Mouse (Mus musculus): ENCODE data around the gene Ano3. TPM values are rescaled to one million over a fixed set of nuclear protein-coding genes. Genes with fewer than 3 reads are reported as not detected.
A peak's percentile ranks its signal among the peaks of the same experiment; 100 is the strongest.

Ano3 gene
- total and polyA plus RNA-seq, 2 experiments from 2014 or later: 0.89 to 2.6 TPM

DNA sequence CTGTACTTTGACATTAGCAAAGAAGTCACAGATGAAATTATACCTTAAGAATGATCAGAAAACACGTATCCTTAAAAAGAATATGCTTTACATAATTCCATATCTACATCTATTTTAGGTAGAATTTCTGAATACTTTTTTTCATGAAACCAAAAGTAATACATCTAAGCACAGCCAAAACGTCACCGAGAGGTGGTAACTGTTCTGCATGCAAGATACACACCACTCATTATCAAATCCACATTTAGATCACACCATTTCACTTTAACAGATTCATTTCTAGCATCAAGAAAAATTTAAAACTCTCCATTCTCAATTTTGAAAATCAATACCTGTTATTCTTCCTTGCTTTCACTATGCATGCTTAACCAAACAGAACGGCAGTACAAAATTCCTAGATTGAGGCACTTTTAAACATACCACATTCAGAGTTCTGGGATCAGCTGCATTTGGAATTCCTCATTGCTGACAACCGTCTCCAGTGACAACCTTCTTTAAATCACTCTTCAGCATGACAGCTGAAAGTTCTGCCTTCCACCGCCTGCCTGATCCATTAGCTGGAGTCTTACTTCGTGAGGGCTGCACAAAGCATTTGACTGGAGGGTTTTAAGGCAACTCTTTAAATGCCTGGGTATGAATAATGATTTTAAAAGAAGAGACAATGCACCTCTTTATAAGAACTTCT, 111.0 kb downstream of the Ano3 start:
- no peak; the same call in 1 of the 2 replicates for ATAC-seq

DNA sequence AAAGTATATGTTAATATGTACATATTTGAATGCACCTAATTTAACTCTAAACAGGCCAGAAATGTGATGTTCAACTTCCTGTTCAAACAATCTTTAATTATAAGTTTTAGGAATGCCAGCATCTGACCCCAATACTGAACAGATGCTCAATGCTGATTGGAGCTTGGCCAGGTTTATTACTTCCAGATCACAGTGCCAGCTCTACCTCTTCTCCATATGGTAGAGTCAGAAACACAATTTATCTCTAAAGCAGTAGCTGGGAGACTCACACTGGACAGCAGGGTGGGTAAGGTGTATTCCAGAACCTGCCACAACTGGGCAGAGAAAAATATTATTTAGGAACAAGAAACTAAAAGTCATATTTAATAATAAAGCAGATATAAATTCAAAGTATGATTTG, 134.5 kb downstream of the Ano3 start:
- DNase-seq (ENCODE audit: low spot score) (peak; percentile 53), ATAC-seq (no peak)
- Histone ChIP-seq H3K4me2 (ENCODE audit: low read depth, low read length) (no peak overlapping the region), H3K36me3 (ENCODE audit: insufficient read depth, low read length) (no peaks in the 10 kb centered on the region), H3K27ac (no peak overlapping the region), H3K4me3 (ENCODE audit: low read length) (no peak overlapping the region), H3K27me3 (ENCODE audit: insufficient read depth, low read length) (no peaks in the 10 kb centered on the region), H3K4me1 (ENCODE audit: insufficient read depth, low read length) (no peaks in the 10 kb centered on the region), H3K9ac (replicated peaks; ENCODE audit: low read length) (no peak overlapping the region), H3K9me3 (ENCODE audit: low read length) (no peaks in the 10 kb centered on the region)
- no peak for TF ChIP-seq CTCF (IDR thresholded peaks at IDR 0.05; ENCODE audit: low read depth)

More for the DNA sequence above, 111.0 kb downstream of the Ano3 start:
- Histone ChIP-seq H3K4me1 (ENCODE audit: insufficient read depth, low read length) (no peaks in the 10 kb centered on the region), H3K9ac (replicated peaks; ENCODE audit: low read length) (no peak overlapping the region), H3K36me3 (ENCODE audit: insufficient read depth, low read length) (no peaks in the 10 kb centered on the region), H3K27ac (no peak overlapping the region), H3K9me3 (ENCODE audit: low read length) (no peaks in the 10 kb centered on the region), H3K27me3 (ENCODE audit: insufficient read depth, low read length) (no peaks in the 10 kb centered on the region), H3K4me3 (ENCODE audit: low read length) (no peak overlapping the region), H3K4me2 (ENCODE audit: low read depth, low read length) (peak overlapping the region; percentile 21; the same call in 1 of the 2 replicates)
- TF ChIP-seq CTCF (IDR thresholded peaks at IDR 0.05; ENCODE audit: low read depth): no peak
- WGBS: 40% methylated on average over 7 of the region's 7 CpGs
- peak; percentile 16 for DNase-seq (ENCODE audit: low spot score)

- no peak overlapping the region for H3K9ac ChIP-seq (replicated peaks; ENCODE audit: low read length)
- H3K27me3 ChIP-seq (ENCODE audit: insufficient read depth, low read length): no peaks in the 10 kb centered on the region
- H3K4me1 ChIP-seq (ENCODE audit: insufficient read depth, low read length): no peaks in the 10 kb centered on the region
- no peak for TF ChIP-seq CTCF (IDR thresholded peaks at IDR 0.05; ENCODE audit: low read depth)
- DNase-seq (ENCODE audit: low spot score): no peak
- no peak overlapping the region for H3K4me2 ChIP-seq (ENCODE audit: low read depth, low read length)
- H3K9me3 ChIP-seq (ENCODE audit: low read length): no peaks in the 10 kb centered on the region
- H3K27ac ChIP-seq: no peak overlapping the region
- no peak for ATAC-seq
- H3K36me3 ChIP-seq (ENCODE audit: insufficient read depth, low read length): no peaks in the 10 kb centered on the region
- 86% methylated on average over 1 of the region's 1 CpGs for WGBS
- no peak overlapping the region for H3K4me3 ChIP-seq (ENCODE audit: low read length)
These were observed 135.8 kb downstream of the Ano3 start for GRCm38 (mm10) chr2:110814964-110815363.

DNA sequence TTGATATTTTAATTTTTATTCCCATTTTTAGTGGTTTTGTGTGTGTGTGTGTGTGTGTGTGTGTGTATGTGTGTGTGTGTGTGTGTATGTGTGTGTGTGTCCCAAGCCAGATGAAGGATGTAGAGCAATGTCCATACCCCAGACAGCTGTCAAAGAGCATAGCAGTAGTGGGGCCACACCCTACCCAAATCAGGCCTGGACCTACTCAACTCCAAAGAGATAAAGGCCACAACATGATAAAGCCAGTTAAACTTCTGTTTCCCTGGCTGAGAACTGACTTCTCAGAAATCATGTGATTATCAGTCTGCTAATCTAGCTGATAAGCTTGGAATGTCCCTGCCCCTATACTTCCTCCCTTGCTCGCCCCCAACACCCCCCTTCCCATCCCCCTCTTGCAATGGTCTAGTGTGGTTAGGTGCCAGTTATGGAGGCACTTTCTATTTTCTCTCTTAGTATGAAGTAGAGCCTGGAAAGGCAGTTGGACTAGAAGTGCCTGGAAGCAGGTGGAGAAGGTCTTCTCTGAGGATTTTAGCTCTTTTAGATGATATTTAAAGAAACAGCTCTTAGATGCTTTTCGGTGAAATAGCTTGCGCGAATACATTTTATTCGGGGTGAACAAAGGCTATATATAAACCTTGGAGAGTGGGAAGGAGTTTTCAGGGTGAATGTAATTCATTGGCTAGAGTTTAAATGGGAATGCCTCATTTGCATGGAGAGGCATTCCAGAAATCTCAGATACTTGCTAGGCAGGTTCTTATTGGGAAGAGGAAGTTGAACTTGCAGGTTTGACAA, 144.2 kb downstream of the Ano3 start:
- H3K27me3 ChIP-seq (ENCODE audit: insufficient read depth, low read length): no peaks in the 10 kb centered on the region
- no peak overlapping the region for H3K27ac ChIP-seq
- no peak overlapping the region for H3K4me2 ChIP-seq (ENCODE audit: low read depth, low read length)
- no peaks in the 10 kb centered on the region for H3K36me3 ChIP-seq (ENCODE audit: insufficient read depth, low read length)
- WGBS: 88% methylated on average over 5 of the region's 5 CpGs
- DNase-seq (ENCODE audit: low spot score): no peak
- no peaks in the 10 kb centered on the region for H3K4me1 ChIP-seq (ENCODE audit: insufficient read depth, low read length)
- H3K9ac ChIP-seq (replicated peaks; ENCODE audit: low read length): no peak overlapping the region
- no peak for ATAC-seq
- no peak overlapping the region for H3K4me3 ChIP-seq (ENCODE audit: low read length)
- no peaks in the 10 kb centered on the region for H3K9me3 ChIP-seq (ENCODE audit: low read length)
- no peak for TF ChIP-seq CTCF (IDR thresholded peaks at IDR 0.05; ENCODE audit: low read depth)

GRCm38 (mm10) chr2:110795928-110796327, 154.8 kb downstream of the Ano3 start:
- H3K27ac ChIP-seq: no peak overlapping the region
- no peaks in the 10 kb centered on the region for H3K4me1 ChIP-seq (ENCODE audit: insufficient read depth, low read length)
- no peak overlapping the region for H3K4me3 ChIP-seq (ENCODE audit: low read length)
- no peak overlapping the region for H3K9ac ChIP-seq (replicated peaks; ENCODE audit: low read length)
- no peaks in the 10 kb centered on the region for H3K27me3 ChIP-seq (ENCODE audit: insufficient read depth, low read length)
- DNase-seq (ENCODE audit: low spot score): no peak
- WGBS: 48% methylated on average over 1 of the region's 1 CpGs
- no peak overlapping the region for H3K4me2 ChIP-seq (ENCODE audit: low read depth, low read length)
- no peak for ATAC-seq
- no peaks in the 10 kb centered on the region for H3K9me3 ChIP-seq (ENCODE audit: low read length)
- no peaks in the 10 kb centered on the region for H3K36me3 ChIP-seq (ENCODE audit: insufficient read depth, low read length)
- no peak for TF ChIP-seq CTCF (IDR thresholded peaks at IDR 0.05; ENCODE audit: low read depth)

- H3K4me2 ChIP-seq (ENCODE audit: low read depth, low read length): no peak overlapping the region
- H3K36me3 ChIP-seq (ENCODE audit: insufficient read depth, low read length): no peaks in the 10 kb centered on the region
- no peaks in the 10 kb centered on the region for H3K4me1 ChIP-seq (ENCODE audit: insufficient read depth, low read length)
- ATAC-seq (no peak), DNase-seq (ENCODE audit: low spot score) (no peak)
- TF ChIP-seq CTCF (IDR thresholded peaks at IDR 0.05; ENCODE audit: low read depth): no peak
- H3K27me3 ChIP-seq (ENCODE audit: insufficient read depth, low read length): no peaks in the 10 kb centered on the region
- WGBS: 60% methylated on average over 3 of the region's 3 CpGs
- no peak overlapping the region for H3K4me3 ChIP-seq (ENCODE audit: low read length)
- H3K9me3 ChIP-seq (ENCODE audit: low read length): no peaks in the 10 kb centered on the region
- no peak overlapping the region for H3K27ac ChIP-seq
- no peak overlapping the region for H3K9ac ChIP-seq (replicated peaks; ENCODE audit: low read length)
These were observed 155.3 kb downstream of the Ano3 start for GRCm38 (mm10) chr2:110795433-110795832.

DNA sequence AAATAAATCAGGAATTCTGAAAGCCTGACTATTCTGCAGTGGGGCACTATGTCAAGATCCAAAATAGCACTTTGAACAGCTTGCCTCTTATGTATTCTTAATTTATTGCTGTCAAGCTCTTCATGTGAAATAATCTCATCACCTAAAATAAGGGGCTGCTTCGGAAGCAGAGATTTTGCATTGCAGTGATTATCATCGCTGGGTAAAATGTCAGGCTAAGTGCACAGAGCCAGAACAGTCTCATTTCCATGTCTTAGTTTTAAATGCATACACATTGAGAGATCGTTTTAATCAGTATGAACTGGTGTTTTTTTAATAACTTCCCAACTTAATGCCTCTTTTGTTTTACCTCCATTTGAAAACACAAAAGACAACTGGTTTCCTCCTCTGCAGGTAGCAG, 163.3 kb downstream of the Ano3 start:
- 67% methylated on average over 3 of the region's 3 CpGs for WGBS
- Histone ChIP-seq H3K27me3 (ENCODE audit: insufficient read depth, low read length) (no peaks in the 10 kb centered on the region), H3K27ac (no peak overlapping the region), H3K4me3 (ENCODE audit: low read length) (no peak overlapping the region), H3K36me3 (ENCODE audit: insufficient read depth, low read length) (no peaks in the 10 kb centered on the region), H3K9ac (replicated peaks; ENCODE audit: low read length) (no peak overlapping the region), H3K9me3 (ENCODE audit: low read length) (no peaks in the 10 kb centered on the region), H3K4me1 (ENCODE audit: insufficient read depth, low read length) (no peaks in the 10 kb centered on the region), H3K4me2 (ENCODE audit: low read depth, low read length) (no peak overlapping the region)
- DNase-seq (ENCODE audit: low spot score): no peak
- TF ChIP-seq CTCF (IDR thresholded peaks at IDR 0.05; ENCODE audit: low read depth): no peak
- no peak for ATAC-seq
